Mouse (Mus musculus): ENCODE measurements around the gene Gpr37. TPM values are rescaled to one million over a fixed set of nuclear protein-coding genes. Genes with fewer than 3 reads are reported as not detected.

Gpr37 gene
- 0.39 and 0.53 TPM in 2 replicates for polyA plus RNA-seq (2015; fragmentation: Nextera tagmentation; extraction: Ambion mirVana)

DNA sequence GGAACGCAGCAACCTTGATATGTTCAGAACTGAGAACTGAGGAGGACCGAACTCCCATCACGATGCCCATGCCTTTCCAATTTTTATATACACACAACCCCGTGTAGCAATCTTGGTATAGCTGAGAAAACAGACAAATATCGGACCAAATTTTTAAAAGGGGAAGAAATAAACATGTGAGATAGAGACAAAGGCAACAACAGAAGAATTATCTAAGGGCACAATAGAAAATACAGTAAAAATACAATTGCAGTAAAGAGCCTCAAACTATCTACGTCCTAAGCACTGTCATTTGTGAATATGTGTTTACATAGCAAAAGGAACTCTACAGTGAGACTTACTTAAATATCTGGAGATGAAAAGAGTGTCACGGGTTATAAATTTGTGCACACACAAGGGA, at the start of gene Gpr37:
Gene Gpr37, minus strand, starts transcription at position 101 of the 400 bp plus-strand sequence.

Other genes starting within 250 kb of the Gpr37 start
- 11.6 and 12.0 TPM in 2 replicates for gene Pot1a, start 118.5 kb upstream of the Gpr37 start, polyA plus RNA-seq (2015; fragmentation: Nextera tagmentation; extraction: Ambion mirVana)